Mouse (Mus musculus) CH12.LX (cell line): ENCODE results near the gene Aldh8a1.

Source experiments
- CTCF ChIP-seq, 2 experiments: IDR thresholded peaks in 1 of 2; conservative IDR thresholded peaks in 1 of 2; 2 replicates each; pipeline ENCODE4 v1.5.1; 2011 to 2012; ENCODE audit warnings: low read depth in 2 of 2, low read length in 2 of 2, improper control_type of control experiment in 1 of 2, inconsistent platforms in 1 of 2, mild to moderate bottlenecking in 1 of 2, moderate library complexity in 1 of 2
- EP300 ChIP-seq: IDR thresholded peaks from 2 replicates; pipeline ENCODE4 v1.6.1; 2011; ENCODE audit warnings: low read length, improper control_type of control experiment
- IRF4 ChIP-seq: IDR thresholded peaks from 2 replicates; pipeline ENCODE4 v1.6.1; 2014; ENCODE audit warnings: low read depth, mild to moderate bottlenecking, inconsistent platforms, low read length, improper control_type of control experiment
- MAFK ChIP-seq: IDR thresholded peaks from 2 replicates; pipeline ENCODE4 v1.6.1; 2011; ENCODE audit warnings: low read length, improper control_type of control experiment; ENCODE audit not compliant: insufficient replicate concordance
- MEF2A ChIP-seq: IDR thresholded peaks from 2 replicates; pipeline ENCODE4 v1.6.1; 2014; ENCODE audit warnings: low read depth, mild to moderate bottlenecking, inconsistent platforms, low read length, improper control_type of control experiment, borderline replicate concordance
- POLR2A ChIP-seq: IDR thresholded peaks from 2 replicates; pipeline ENCODE4 v1.6.1; 2011; ENCODE audit warnings: low read depth, mild to moderate bottlenecking, improper control_type of control experiment, low read length
- USF1 ChIP-seq: IDR thresholded peaks from 2 replicates; pipeline ENCODE4 v1.6.1; 2014; ENCODE audit warnings: low read depth, mild to moderate bottlenecking, inconsistent platforms, low read length, improper control_type of control experiment

DNA sequence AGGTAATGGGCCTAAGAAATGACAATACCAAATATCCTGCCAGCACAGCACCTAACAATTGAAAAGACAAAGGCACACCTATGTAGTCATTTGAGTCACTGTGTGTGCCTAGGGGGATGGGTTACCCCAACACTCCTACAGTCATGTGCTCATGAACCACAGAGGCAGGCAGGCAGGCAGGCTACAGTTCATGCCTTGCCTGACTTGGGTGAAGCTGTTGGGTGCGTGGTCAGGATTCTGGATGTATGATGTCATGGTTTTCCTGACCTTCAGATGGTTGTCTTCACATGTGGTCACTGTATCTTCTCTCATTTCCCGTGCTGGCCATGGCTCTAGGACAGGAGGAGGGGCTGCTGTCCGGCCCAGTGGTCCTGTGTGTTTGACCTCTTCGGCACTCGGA is 41.6 kb upstream of the Aldh8a1 start:
- TF ChIP-seq IRF4 (no peak), POLR2A (no peak), USF1 (no peak), EP300 (no peak), CTCF (conservative IDR thresholded peaks at IDR 0.05 in 1 of 2, IDR thresholded peaks at IDR 0.05 in 1 of 2; ENCODE audit: low read depth in 2 of 2, low read length in 2 of 2) (no peak), MAFK (no peak), MEF2A (no peak)
